Mouse (Mus musculus) ES-Bruce4 (cell line): ENCODE measurements at regions not wholly inside any gene's neighbourhood (a gene's known extent, or its start where the extent isn't known, plus 50 kb on each side); places are given as distances from the start of the nearest gene placed in this dataset.
"Not testable (repeated sequence)": the region's sequence is repeated elsewhere in the genome, so short reads cannot be mapped to it uniquely, and the experiment has no call there.

Experiments used
- CTCF ChIP-seq: IDR thresholded peaks from one replicate; pipeline ENCODE4 v1.8.1; 2011; ENCODE audit warnings: low read depth, low read length
- EP300 ChIP-seq: IDR thresholded peaks from 2 replicates; pipeline ENCODE4 v1.6.1; 2011; ENCODE audit warnings: low read depth, low read length; ENCODE audit not compliant: insufficient read depth
- POLR2A ChIP-seq: IDR thresholded peaks from one replicate; pipeline ENCODE4 v1.8.1; 2011; ENCODE audit warnings: low read length; ENCODE audit not compliant: insufficient read depth

- not testable (repeated sequence) for TF ChIP-seq CTCF, POLR2A, EP300
Measured at GRCm38 (mm10) chr10:3107955-3108354, 159.6 kb downstream of the H60c start.
